Mouse (Mus musculus) heart, adult 2 months (tissue): ENCODE results near the gene Vwa1. TPM values are rescaled to one million over a fixed set of nuclear protein-coding genes. Genes with fewer than 3 reads are reported as not detected.
"Not testable (repeated sequence)": the region's sequence is repeated elsewhere in the genome, so short reads cannot be mapped to it uniquely, and the experiment has no call there.

Source experiments
- DNase-seq, 2 experiments: peaks; one replicate each; pipeline ENCODE4 v3.0.0; 2021
- H3K27ac ChIP-seq: fragments of 200-600 bp; 2 replicates; pipeline ENCODE4 v1.8.1; 2022
- H3K27me3 ChIP-seq: fragments of 200-500 bp; 2 replicates; pipeline ENCODE4 v1.6.1; 2012; ENCODE audit warnings: mild to moderate bottlenecking, low read length, inconsistent platforms, mixed read lengths; ENCODE audit not compliant: control insufficient read depth, insufficient read depth
- H3K36me3 ChIP-seq: fragments of 200-500 bp; 2 replicates; pipeline ENCODE4 v1.6.1; 2012; ENCODE audit warnings: low read length, inconsistent platforms; ENCODE audit not compliant: control insufficient read depth, insufficient read depth
- H3K4me1 ChIP-seq: fragments of 200-500 bp; 2 replicates; pipeline ENCODE4 v1.6.1; 2011; ENCODE audit warnings: low read length; ENCODE audit not compliant: control insufficient read depth, insufficient read depth
- H3K4me3 ChIP-seq: fragments of 200-600 bp; 2 replicates; pipeline ENCODE4 v1.8.1; 2022
- H3K79me2 ChIP-seq: fragments of 200-500 bp; replicated peaks from 2 replicates; pipeline ENCODE4 v1.6.1; 2012; ENCODE audit warnings: mild to moderate bottlenecking, inconsistent platforms, low read length, moderate library complexity, mixed read lengths; ENCODE audit not compliant: control insufficient read depth, insufficient read depth
- H3K9ac ChIP-seq: fragments of 200-500 bp; 2 replicates; pipeline ENCODE4 v1.6.1; 2012; ENCODE audit warnings: low read depth, mild to moderate bottlenecking, control low read depth, inconsistent platforms, low read length, mixed read lengths
- CTCF ChIP-seq: fragments of 200-600 bp; IDR thresholded peaks from 2 replicates; pipeline ENCODE4 v1.8.1; 2022; ENCODE audit warnings: antibody characterized with exemption, mild to moderate bottlenecking, moderate library complexity
- EP300 ChIP-seq: fragments of 200-500 bp; IDR thresholded peaks from 2 replicates; pipeline ENCODE4 v1.6.1; 2011; ENCODE audit warnings: low read depth, low read length, control low read depth; ENCODE audit not compliant: insufficient read depth
- POLR2A ChIP-seq: fragments of 200-500 bp; IDR thresholded peaks from 2 replicates; pipeline ENCODE4 v1.6.1; 2011; ENCODE audit warnings: mild to moderate bottlenecking, low read depth, low read length, control low read depth; ENCODE audit not compliant: insufficient read depth
- WGBS: fragments of 180-500 bp; shearing (Covaris S2); methylation state at CpG from one replicate; pipeline ENCODE4 v1.1.7; 2018; 5-methylcytosine and 5-hydroxymethylcytosine counted together
- intact Hi-C: fragments of 180-260 bp; cut with DNase I; formaldehyde crosslinking; loops from one replicate; pipeline ENCODE4 v1.15.1; 2025
- polyA plus RNA-seq: library from polyadenylated mRNA; depleted of rRNA; stranded (reverse); fragments of >200 nt; gene quantifications from 2 replicates; pipeline ENCODE4 v1.2.3, GENCODE M21; 2012
- total RNA-seq, 2 experiments: library from RNA; stranded (reverse); gene quantifications; 2 replicates each; pipeline ENCODE4 v1.2.3; 2021

Vwa1 gene
- total and polyA plus RNA-seq, 3 experiments, result 6.4 to 14.4 (median 9.8) TPM

DNA sequence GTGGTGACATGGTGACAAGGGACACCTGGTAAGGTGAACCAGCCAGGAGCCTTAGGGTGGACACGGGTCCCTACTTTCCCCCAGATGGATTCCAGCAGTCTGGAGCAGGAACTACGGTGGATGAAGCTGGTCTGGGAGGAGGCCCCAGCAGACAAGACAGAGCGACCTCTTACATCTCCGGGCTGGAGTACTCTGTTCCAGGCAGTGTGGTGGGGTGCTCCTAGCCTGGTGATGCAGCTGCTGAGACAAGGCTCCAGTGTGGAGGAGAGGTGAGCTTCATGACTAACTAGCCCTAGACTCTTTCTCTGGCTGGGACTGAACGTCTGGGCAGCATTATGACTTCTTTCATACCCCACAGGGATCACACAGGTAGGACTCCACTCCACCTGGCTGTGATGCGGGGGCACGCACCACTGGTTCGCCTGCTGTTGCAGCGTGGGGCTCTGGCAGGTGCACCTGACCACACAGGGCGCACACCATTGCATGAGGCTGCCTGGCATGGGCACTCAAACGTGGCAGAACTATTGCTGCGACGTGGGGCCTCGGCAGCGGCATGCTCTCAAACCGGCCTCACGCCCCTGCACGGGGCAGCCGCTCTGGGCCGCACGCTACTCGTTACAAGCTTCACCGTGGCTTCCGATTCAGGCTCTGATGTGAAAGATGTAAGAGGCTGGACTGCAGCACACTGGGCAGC, 16.9 kb upstream of the Vwa1 start:
- intact Hi-C loops, result no loop called here
- 72% methylated on average over 24 of the region's 24 CpGs for WGBS

DNA sequence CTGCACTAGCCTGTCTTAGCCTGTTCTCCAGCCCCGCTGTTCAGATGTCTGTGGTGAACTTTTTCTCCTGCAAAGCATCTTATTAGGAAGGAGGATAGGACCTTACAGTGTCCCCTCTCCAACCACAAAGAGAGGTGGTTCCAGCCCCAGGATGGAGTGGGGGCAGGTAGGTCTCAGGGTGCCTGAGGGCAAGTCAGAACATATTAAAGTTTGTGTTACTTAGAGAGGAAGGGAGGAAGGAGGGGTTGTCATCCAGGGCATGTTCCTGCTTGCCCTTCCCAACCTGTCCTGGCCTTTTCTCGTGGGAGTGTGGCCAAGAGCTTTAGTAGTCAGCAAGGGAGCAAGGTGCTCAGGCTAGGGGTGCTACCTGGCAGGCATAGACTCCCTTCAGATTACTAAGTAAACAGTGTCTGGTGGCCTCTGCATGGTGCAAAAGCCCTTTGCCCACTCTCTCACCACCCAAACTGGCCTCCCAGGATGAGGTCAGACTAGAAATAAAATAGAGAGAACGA, 16.2 kb upstream of the Vwa1 start:
- Histone ChIP-seq H3K4me3 (no peak overlapping the region), H3K4me1 (no peaks in the 10 kb centered on the region), H3K36me3 (no peaks in the 10 kb centered on the region), H3K9ac (no peak overlapping the region), H3K79me2 (no peaks in the 10 kb centered on the region), H3K27me3 (no peaks in the 10 kb centered on the region), H3K27ac (no peak overlapping the region)
- no peak for DNase-seq
- WGBS, result 66% methylated on average over 3 of the region's 3 CpGs
- TF ChIP-seq POLR2A (no peak), EP300 (no peak), CTCF (no peak)
- intact Hi-C loops, result no loop called here

More for the DNA sequence above, 16.9 kb upstream of the Vwa1 start:
- Histone ChIP-seq H3K4me3 (no peak overlapping the region), H3K79me2 (no peaks in the 10 kb centered on the region), H3K9ac (no peak overlapping the region), H3K27ac (no peak overlapping the region), H3K27me3 (no peaks in the 10 kb centered on the region), H3K4me1 (no peaks in the 10 kb centered on the region), H3K36me3 (no peaks in the 10 kb centered on the region)
- TF ChIP-seq EP300, result no peak
- no peak for TF ChIP-seq POLR2A
- no peak for TF ChIP-seq CTCF
- no peak for DNase-seq

DNA sequence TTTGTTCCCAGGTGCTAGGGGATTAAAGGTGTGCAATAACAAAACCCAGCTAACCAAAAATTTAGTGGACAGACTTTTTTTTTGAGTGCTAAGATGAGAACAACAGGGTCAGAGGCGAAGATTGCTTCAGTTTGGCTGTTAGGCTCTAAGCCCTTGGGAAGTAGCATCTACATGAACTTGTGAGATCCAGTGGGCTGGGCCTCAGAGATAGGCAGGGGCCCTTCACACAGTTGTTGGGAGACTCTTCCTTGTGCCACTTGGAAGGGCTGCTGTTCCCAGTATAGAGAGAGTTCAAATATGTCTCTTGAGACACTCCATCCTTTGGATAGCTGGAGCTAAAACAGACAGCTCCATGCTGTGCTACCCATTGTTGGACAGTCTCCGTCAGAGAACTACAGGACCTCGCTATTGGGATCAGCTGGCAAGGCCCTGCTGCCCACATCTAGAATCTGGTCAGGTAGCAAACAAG, 15.6 kb upstream of the Vwa1 start, which contains the start of gene Ankrd65:
Ankrd65 (plus strand) TSS at position 419 of the 469 bp plus-strand sequence.
- 88% methylated on average over 3 of the region's 3 CpGs for WGBS
- intact Hi-C loops, result no loop called here
- H3K27ac ChIP-seq, result no peak within 1 kb of the TSS
- H3K4me1 ChIP-seq, result no peaks in the 10 kb centered on the region
- no peaks in the 10 kb centered on the region for H3K27me3 ChIP-seq
- no peak for DNase-seq
- H3K36me3 ChIP-seq, result no peaks in the 10 kb centered on the region
- TF ChIP-seq CTCF, result no peak
- TF ChIP-seq EP300, result no peak
- TF ChIP-seq POLR2A, result no peak
- no peak within 1 kb of the TSS for H3K9ac ChIP-seq
- H3K4me3 ChIP-seq, result no peak within 1 kb of the TSS
- no peaks in the 10 kb centered on the region for H3K79me2 ChIP-seq

DNA sequence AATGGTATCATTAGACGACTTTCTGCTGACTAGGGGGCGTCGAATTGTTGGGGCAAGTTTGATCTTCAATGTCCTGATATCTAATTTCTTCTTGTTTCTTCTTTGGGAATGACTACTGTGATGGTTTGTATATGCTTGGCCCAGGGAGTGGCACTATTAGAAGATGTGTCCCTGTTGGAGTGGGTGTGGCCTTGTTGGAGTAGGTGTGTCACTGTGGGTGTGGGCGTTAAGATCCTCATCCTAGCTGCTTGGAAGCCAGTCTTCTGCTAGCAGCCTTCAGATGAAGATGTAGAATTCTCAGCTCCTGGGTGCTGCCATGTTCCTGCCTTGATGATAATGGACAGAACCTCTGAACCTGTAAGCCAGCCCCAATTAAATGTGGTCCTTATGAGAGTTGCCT, 14.3 kb upstream of the Vwa1 start:
- intact Hi-C loops, H3K9ac ChIP-seq: not testable (repeated sequence)

DNA sequence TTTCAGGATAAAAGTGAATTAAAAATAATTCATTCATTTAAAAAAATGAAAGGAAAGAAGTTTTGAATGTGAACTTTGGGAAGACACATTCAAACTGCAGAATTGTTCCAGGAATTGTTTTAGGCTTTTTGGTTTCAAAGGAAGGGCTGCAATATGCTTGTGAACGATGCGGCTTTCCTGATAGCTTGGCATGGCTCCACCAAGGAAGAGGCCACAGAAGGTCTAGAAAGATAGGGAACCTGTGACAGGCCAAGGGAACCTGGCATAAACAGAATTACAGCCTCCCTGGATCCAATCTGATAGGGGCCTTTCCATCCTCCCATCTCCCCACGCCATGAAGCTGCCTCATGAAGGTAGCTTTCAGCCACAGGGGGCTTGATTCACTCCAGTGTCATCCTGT, 13.8 kb upstream of the Vwa1 start:
- H3K9ac ChIP-seq, result no peak overlapping the region
- intact Hi-C loops, result no loop called here
- WGBS, result 38% methylated on average over 3 of the region's 3 CpGs
- no peaks in the 10 kb centered on the region for H3K36me3 ChIP-seq
- TF ChIP-seq POLR2A, result no peak
- TF ChIP-seq EP300, result no peak
- no peak for DNase-seq
- H3K4me3 ChIP-seq, result no peak overlapping the region
- H3K79me2 ChIP-seq, result no peaks in the 10 kb centered on the region
- no peak overlapping the region for H3K27ac ChIP-seq
- no peaks in the 10 kb centered on the region for H3K27me3 ChIP-seq
- H3K4me1 ChIP-seq, result peaks cover 3% of the 10 kb centered on the region; the same call in 1 of the 2 replicates

More for the DNA sequence above, 14.3 kb upstream of the Vwa1 start:
- H3K79me2 ChIP-seq, H3K4me1 ChIP-seq, H3K27me3 ChIP-seq, H3K36me3 ChIP-seq, DNase-seq, H3K4me3 ChIP-seq, H3K27ac ChIP-seq: not testable (repeated sequence)
- WGBS, result 78% methylated on average over 4 of the region's 4 CpGs

DNA sequence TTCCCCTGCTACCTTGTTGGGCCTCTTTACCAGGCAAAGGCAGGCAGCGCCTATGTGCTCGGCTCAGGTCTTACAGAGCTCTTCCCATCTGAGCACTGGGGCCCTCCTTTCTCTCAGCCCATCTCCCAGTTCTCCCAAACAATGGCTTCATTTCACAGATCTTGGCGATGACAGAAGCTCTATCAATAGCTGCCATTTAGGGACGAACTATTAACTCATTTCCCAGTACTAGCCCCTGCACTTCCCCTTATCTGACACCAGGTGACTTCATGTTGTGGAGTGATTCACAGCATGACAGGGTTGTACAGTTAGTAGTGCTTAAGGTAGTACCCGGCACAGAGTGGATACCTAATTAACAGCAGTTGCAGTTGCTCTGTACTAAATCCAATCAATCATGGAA, 11.3 kb upstream of the Vwa1 start, which contains the start of gene Tmem88b:
Tmem88b (minus strand) TSS at position 56 of the 400 bp plus-strand sequence.
- H3K4me3 ChIP-seq, result peak within 1 kb of the TSS; percentile 60
- no peak within 1 kb of the TSS; the same call in 1 of the 2 replicates for H3K27ac ChIP-seq
- no peaks in the 10 kb centered on the region for H3K36me3 ChIP-seq
- no peaks in the 10 kb centered on the region for H3K79me2 ChIP-seq
- no peak for DNase-seq
- H3K9ac ChIP-seq, result no peak within 1 kb of the TSS; the same call in 1 of the 2 replicates
- TF ChIP-seq POLR2A (no peak), EP300 (no peak), CTCF (peak; percentile 28)
- intact Hi-C loops, result loop anchor here (2.0 kb wide), 1 partner anchor 17 kb away; the partner anchor contains the start of gene Mrpl20
- peaks cover 6% of the 10 kb centered on the region for H3K4me1 ChIP-seq
- no peaks in the 10 kb centered on the region for H3K27me3 ChIP-seq
- WGBS, result 47% methylated on average over 5 of the region's 5 CpGs
